Mouse (Mus musculus): ENCODE results near the gene Dhrs2.

GRCm38 (mm10) chr14:55248284-55248683 lies 26.5 kb downstream of the Dhrs2 start:
- TF ChIP-seq TAL1 (IDR thresholded peaks at IDR 0.05; ENCODE audit: low read length) = no peak
- TF ChIP-seq GATA1 (IDR thresholded peaks at IDR 0.05; ENCODE audit: low read length) = no peak

Data from erythroblast, embryonic 14.5 days (primary cell).